Mouse (Mus musculus): ENCODE data around the gene Srcin1. TPM values are rescaled to one million over a fixed set of nuclear protein-coding genes. Genes with fewer than 3 reads are reported as not detected.

Srcin1 gene
- polyA plus RNA-seq, 1 experiment from 2014 or later = 8.5 TPM

- Histone ChIP-seq H3K9me3 (no peaks in the 10 kb centered on the region), H3K27ac (no peak overlapping the region), H3K27me3 (peaks cover 63% of the 10 kb centered on the region), H3K9ac (replicated peaks) (no peak overlapping the region), H3K36me3 (no peaks in the 10 kb centered on the region), H3K4me2 (replicated peaks) (no peak overlapping the region), H3K4me3 (replicated peaks) (no peak overlapping the region), H3K4me1 (replicated peaks) (peaks cover 48% of the 10 kb centered on the region)
- ATAC-seq = no peak
- 66% methylated on average over 12 of the region's 12 CpGs for WGBS
These were observed 27.9 kb downstream of the Srcin1 start for GRCm38 (mm10) chr11:97547957-97548706.

GRCm38 (mm10) chr11:97546804-97547411 lies 29.1 kb downstream of the Srcin1 start:
- Histone ChIP-seq H3K9me3 (no peaks in the 10 kb centered on the region), H3K4me2 (replicated peaks) (peak overlapping the region; percentile 93), H3K27me3 (peaks cover 61% of the 10 kb centered on the region), H3K9ac (replicated peaks) (peak overlapping the region; percentile 79), H3K4me1 (replicated peaks) (peaks cover 41% of the 10 kb centered on the region), H3K4me3 (replicated peaks) (peak overlapping the region; percentile 52), H3K27ac (no peak overlapping the region), H3K36me3 (no peaks in the 10 kb centered on the region; the same call in 1 of the 2 replicates)
- ATAC-seq = peak; percentile 51
- under 1% methylated on average over 63 of the region's 73 CpGs for WGBS

DNA sequence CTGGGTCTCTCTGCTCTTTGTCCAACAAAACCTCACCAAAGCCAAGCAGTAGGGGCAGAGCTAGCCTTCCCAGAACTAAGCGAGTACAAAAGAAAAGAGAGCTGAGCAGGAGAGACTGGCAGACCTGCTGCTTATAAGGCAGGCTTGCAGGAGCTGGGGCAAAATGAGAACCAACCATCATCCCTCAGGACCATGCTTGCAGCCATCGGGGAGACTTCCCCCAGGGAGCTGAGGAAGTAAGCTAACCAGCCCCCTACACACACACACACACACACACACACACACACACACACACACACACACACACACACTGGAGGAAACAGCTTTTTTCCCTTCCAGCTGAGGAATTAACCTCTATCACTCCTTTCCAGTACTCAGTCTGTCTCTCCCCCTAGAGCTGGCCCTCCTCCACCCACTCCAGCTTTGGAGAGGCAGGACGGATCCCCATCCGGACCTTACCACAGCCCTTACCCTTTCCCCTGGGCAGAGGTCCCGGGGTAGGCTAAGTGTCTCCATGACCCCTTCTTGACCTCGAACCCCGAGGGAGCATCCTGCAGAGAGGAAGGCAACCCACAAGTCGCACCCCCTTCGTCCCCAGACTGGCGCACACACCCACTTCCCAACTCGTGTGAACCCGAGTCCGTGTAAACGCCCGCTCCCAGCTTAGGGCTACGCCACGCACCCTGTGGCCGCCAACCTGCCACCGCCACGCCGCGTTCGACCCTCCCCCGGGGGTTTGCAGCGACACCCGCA lies 30.0 kb downstream of the Srcin1 start:
- Histone ChIP-seq H3K4me3 (replicated peaks) (peak overlapping the region; percentile 52), H3K4me1 (replicated peaks) (peaks cover 37% of the 10 kb centered on the region), H3K9me3 (no peaks in the 10 kb centered on the region), H3K27me3 (peaks cover 52% of the 10 kb centered on the region), H3K27ac (no peak overlapping the region), H3K9ac (replicated peaks) (peak overlapping the region; percentile 79), H3K36me3 (no peaks in the 10 kb centered on the region; the same call in 1 of the 2 replicates), H3K4me2 (replicated peaks) (peak overlapping the region; percentile 93)
- no peak for ATAC-seq
- WGBS = 3% methylated on average over 26 of the region's 26 CpGs

GRCm38 (mm10) chr11:97543883-97544282 lies 32.1 kb downstream of the Srcin1 start:
- Histone ChIP-seq H3K36me3 (no peaks in the 10 kb centered on the region; the same call in 1 of the 2 replicates), H3K4me3 (replicated peaks) (no peak overlapping the region), H3K9me3 (no peaks in the 10 kb centered on the region), H3K9ac (replicated peaks) (no peak overlapping the region), H3K4me1 (replicated peaks) (peaks cover 55% of the 10 kb centered on the region), H3K27ac (no peak overlapping the region), H3K4me2 (replicated peaks) (no peak overlapping the region), H3K27me3 (peaks cover 34% of the 10 kb centered on the region)
- no peak for ATAC-seq
- WGBS = 86% methylated on average over 9 of the region's 9 CpGs

GRCm38 (mm10) chr11:97543181-97543733 lies 32.7 kb downstream of the Srcin1 start:
- H3K4me2 ChIP-seq (replicated peaks) = no peak overlapping the region
- peaks cover 32% of the 10 kb centered on the region for H3K27me3 ChIP-seq
- ATAC-seq = no peak
- peaks cover 55% of the 10 kb centered on the region for H3K4me1 ChIP-seq (replicated peaks)
- no peak overlapping the region for H3K27ac ChIP-seq
- H3K9ac ChIP-seq (replicated peaks) = no peak overlapping the region; the same call in 1 of the 2 replicates
- 58% methylated on average over 12 of the region's 12 CpGs for WGBS
- H3K4me3 ChIP-seq (replicated peaks) = no peak overlapping the region
- H3K9me3 ChIP-seq = no peaks in the 10 kb centered on the region
- no peaks in the 10 kb centered on the region; the same call in 1 of the 2 replicates for H3K36me3 ChIP-seq

- no peak overlapping the region for H3K27ac ChIP-seq
- no peak overlapping the region for H3K4me3 ChIP-seq (replicated peaks)
- no peak overlapping the region for H3K4me2 ChIP-seq (replicated peaks)
- peaks cover 32% of the 10 kb centered on the region for H3K27me3 ChIP-seq
- H3K4me1 ChIP-seq (replicated peaks) = peaks cover 57% of the 10 kb centered on the region
- 83% methylated on average over 22 of the region's 22 CpGs for WGBS
- no peak for ATAC-seq
- H3K9ac ChIP-seq (replicated peaks) = no peak overlapping the region
- no peaks in the 10 kb centered on the region for H3K9me3 ChIP-seq
- no peaks in the 10 kb centered on the region; the same call in 1 of the 2 replicates for H3K36me3 ChIP-seq
These were observed 33.5 kb downstream of the Srcin1 start for GRCm38 (mm10) chr11:97542171-97543150.

DNA sequence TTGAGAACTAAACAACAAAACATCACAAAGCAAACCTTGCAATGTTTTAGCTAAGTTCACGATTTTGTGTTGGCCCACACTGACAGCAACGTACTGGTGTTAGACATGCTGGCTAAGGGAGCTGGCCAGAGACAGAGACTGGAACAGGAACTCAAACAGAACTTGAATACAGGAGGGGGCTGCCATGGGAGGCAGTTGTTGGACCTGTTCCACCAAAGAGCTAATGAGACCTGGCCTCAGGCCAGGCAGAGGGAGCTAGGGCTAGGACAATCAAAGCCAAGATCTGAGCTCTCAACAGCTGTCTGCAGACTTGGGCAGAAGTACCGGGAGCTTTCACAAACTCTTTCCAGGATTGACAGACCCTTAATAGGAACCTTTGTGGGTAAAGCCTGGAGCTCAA lies 35.4 kb downstream of the Srcin1 start:
- WGBS = 60% methylated on average over 3 of the region's 3 CpGs
- Histone ChIP-seq H3K36me3 (peaks cover 7% of the 10 kb centered on the region), H3K4me2 (replicated peaks) (no peak overlapping the region), H3K9me3 (no peaks in the 10 kb centered on the region), H3K27me3 (peaks cover 42% of the 10 kb centered on the region), H3K4me1 (replicated peaks) (peaks cover 52% of the 10 kb centered on the region), H3K9ac (replicated peaks) (no peak overlapping the region), H3K4me3 (replicated peaks) (no peak overlapping the region), H3K27ac (no peak overlapping the region)
- no peak for ATAC-seq

GRCm38 (mm10) chr11:97540136-97540535 lies 35.9 kb downstream of the Srcin1 start:
- no peaks in the 10 kb centered on the region for H3K9me3 ChIP-seq
- ATAC-seq = no peak
- peaks cover 55% of the 10 kb centered on the region for H3K4me1 ChIP-seq (replicated peaks)
- 64% methylated on average over 3 of the region's 3 CpGs for WGBS
- no peak overlapping the region for H3K4me3 ChIP-seq (replicated peaks)
- no peak overlapping the region for H3K27ac ChIP-seq
- H3K27me3 ChIP-seq = peaks cover 44% of the 10 kb centered on the region
- H3K36me3 ChIP-seq = peaks cover 11% of the 10 kb centered on the region
- H3K9ac ChIP-seq (replicated peaks) = no peak overlapping the region
- no peak overlapping the region for H3K4me2 ChIP-seq (replicated peaks)

DNA sequence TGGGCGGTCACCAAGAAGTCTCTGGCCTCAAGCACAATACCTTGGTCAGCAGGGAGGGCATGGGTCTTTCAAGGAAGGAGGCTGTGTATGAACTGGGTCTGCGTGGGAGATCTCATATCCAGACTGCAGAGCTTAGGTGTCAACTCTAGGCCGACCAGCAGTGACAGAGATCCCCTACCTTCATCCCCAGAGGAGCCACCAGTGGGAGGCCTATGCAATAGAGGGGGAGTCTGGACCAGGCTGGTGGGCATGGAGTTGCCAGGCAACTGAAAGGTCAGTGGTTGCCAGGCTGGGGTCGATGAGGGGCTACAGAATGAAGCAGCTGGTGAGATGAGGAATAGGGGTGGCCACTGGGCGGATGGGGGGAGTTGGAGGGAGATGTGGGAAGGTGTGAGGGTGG lies 36.4 kb downstream of the Srcin1 start:
- Histone ChIP-seq H3K4me1 (replicated peaks) (peaks cover 60% of the 10 kb centered on the region), H3K9me3 (no peaks in the 10 kb centered on the region), H3K27ac (no peak overlapping the region), H3K36me3 (peaks cover 14% of the 10 kb centered on the region), H3K27me3 (peaks cover 44% of the 10 kb centered on the region), H3K4me2 (replicated peaks) (no peak overlapping the region), H3K9ac (replicated peaks) (no peak overlapping the region), H3K4me3 (replicated peaks) (no peak overlapping the region)
- no peak for ATAC-seq
- 48% methylated on average over 5 of the region's 5 CpGs for WGBS

DNA sequence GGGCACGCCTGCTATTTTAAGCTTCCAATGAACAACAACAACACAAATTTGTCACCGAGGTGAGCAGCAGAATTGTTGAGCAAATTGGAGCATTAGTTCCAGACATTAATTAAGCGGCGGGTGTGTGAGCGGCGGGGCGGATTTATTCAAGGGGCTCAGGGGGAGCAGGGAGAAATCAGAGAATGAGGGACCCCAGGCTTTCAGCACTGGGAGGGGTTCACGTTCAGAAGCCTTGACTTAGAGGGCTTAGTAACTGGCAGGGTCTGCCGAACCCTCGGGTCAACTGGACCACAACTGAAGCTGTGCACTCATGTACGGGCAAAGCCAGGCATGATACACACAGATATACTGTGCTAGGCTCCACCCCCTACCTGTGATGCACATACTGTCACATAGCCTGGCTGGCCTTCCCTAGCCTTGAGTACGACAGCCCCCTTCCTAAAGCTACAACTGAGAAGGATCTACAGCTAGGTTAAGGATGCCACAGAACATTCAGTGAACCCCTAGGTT lies 38.4 kb downstream of the Srcin1 start:
- Histone ChIP-seq H3K4me2 (replicated peaks) (peak overlapping the region; percentile 51), H3K9ac (replicated peaks) (peak overlapping the region; percentile 48; the same call in 1 of the 2 replicates), H3K9me3 (no peaks in the 10 kb centered on the region), H3K4me1 (replicated peaks) (peaks cover 62% of the 10 kb centered on the region), H3K36me3 (peaks cover 34% of the 10 kb centered on the region), H3K27me3 (peaks cover 63% of the 10 kb centered on the region), H3K27ac (no peak overlapping the region), H3K4me3 (replicated peaks) (peak overlapping the region; percentile 26; the same call in 1 of the 2 replicates)
- 20% methylated on average over 12 of the region's 12 CpGs for WGBS
- no peak for ATAC-seq
